Mouse (Mus musculus): ENCODE results near the gene Adh4.

Gene Adh4

DNA sequence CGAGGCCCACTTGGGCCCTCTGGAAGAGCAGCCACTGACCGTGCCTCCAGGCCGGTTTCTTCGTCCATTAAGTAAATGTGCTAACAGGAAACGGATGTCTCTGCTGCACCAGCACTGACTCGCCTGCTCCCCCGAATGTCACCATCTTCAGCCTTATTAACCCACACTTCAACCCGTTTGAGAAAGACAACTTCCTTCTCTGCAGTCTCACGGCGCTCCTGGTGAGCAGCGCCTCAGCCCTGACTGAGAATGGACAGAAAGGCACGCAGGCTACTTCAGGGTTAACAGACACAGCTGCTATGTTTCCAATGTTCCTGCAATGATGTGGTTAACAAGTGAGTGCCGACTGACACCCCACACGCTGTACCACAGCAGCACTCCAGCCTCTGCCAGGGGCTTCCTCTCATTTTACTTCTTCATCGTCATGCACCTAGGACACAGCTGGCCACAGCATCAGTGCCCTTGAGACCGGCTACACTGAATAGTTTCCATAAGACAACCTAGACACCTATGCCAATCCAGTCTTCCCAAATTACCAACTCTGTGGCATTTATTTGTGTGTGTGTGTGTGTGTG is 49.4 kb downstream of the Adh4 start:
- no peak for TF ChIP-seq GATA4 (IDR thresholded peaks at IDR 0.05; ENCODE audit: insufficient replicate concordance, low read length)

DNA sequence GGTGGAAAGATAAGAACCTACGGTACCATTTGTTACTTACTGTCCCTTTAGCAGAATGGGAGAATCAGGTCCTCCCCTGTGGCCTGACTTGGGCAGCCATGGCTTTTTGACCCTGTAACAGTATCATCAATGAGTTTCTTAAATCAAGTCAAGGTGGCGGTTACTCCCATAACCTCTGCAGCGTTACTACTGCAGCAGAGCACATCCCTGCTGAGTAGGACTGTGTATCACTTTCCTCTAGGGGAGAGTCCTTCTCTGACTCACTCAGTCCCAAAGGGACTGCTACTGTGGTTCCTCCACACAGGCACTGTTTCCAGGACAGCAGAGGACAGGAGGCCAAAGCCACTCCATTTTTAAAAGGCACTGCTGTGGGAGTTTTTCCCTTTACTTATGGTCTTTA is 55.8 kb downstream of the Adh4 start:
- no peak for TF ChIP-seq GATA4 (IDR thresholded peaks at IDR 0.05; ENCODE audit: insufficient replicate concordance, low read length)

DNA sequence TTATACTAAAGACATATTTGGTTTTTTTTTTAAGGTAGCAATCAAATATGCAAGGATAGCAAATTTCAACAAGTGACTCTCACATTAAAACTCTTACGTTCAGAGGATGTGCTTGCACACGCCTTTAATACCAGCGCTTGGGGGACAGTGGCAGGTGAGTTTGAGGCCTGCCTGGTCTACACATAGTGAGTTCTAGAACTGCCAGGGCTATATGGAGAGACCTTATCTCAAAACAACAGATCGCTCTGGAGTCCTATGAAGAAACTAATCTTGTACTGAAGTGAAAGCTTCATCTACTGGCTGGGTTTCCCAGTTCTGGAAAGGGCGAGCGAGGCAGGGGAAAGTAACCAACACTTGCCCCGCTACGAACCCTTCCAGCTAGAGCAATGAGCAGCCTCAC is 64.2 kb downstream of the Adh4 start:
- no peak for TF ChIP-seq GATA4 (IDR thresholded peaks at IDR 0.05; ENCODE audit: insufficient replicate concordance, low read length)

Measured in liver, adult (tissue).